Mouse (Mus musculus) heart, embryonic 13.5 days (tissue): Measurements from ENCODE around the gene Pak1ip1. TPM values are rescaled to one million over a fixed set of nuclear protein-coding genes. Genes with fewer than 3 reads are reported as not detected.
A peak's percentile ranks its signal among the peaks of the same experiment; 100 is the strongest.
"Not testable (repeated sequence)": the region's sequence is repeated elsewhere in the genome, so short reads cannot be mapped to it uniquely, and the experiment has no call there.

Experiments
- ATAC-seq: fragments of 200-750 bp; cut with Nextera tagmentation; 2 replicates; pipeline ENCODE4 v1.8.0; 2017; ENCODE audit warnings: moderate TSS enrichment; ENCODE audit not compliant: insufficient number of reproducible peaks, low FRiP score, low TSS enrichment; ENCODE audit errors: extremely low read depth
- H3K27ac ChIP-seq: fragments of 300-500 bp; sonication (generic); replicated peaks from 2 replicates; pipeline ENCODE4 v1.5.1; 2015; ENCODE audit warnings: moderate library complexity, mild to moderate bottlenecking, inconsistent platforms
- H3K27me3 ChIP-seq: fragments of 300-500 bp; sonication (generic); replicated peaks from 2 replicates; pipeline ENCODE4 v1.6.1; 2015; ENCODE audit warnings: mild to moderate bottlenecking, inconsistent platforms
- H3K36me3 ChIP-seq: fragments of 300-500 bp; sonication (generic); 2 replicates; pipeline ENCODE4 v1.6.1; 2015; ENCODE audit warnings: mild to moderate bottlenecking, inconsistent platforms
- H3K4me1 ChIP-seq: fragments of 300-500 bp; sonication (generic); 2 replicates; pipeline ENCODE4 v1.6.1; 2015; ENCODE audit warnings: inconsistent platforms
- H3K4me2 ChIP-seq: fragments of 300-500 bp; sonication (generic); 2 replicates; pipeline ENCODE4 v1.6.1; 2015; ENCODE audit warnings: inconsistent platforms, mild to moderate bottlenecking, moderate library complexity
- H3K4me3 ChIP-seq: fragments of 300-500 bp; sonication (generic); 2 replicates; pipeline ENCODE4 v1.5.1; 2015; ENCODE audit warnings: moderate library complexity, mild to moderate bottlenecking, inconsistent platforms
- H3K9ac ChIP-seq: fragments of 300-500 bp; sonication (generic); 2 replicates; pipeline ENCODE4 v1.6.1; 2015; ENCODE audit warnings: inconsistent platforms, mild to moderate bottlenecking, moderate library complexity
- H3K9me3 ChIP-seq: fragments of 300-500 bp; sonication (generic); 2 replicates; pipeline ENCODE4 v1.6.1; 2016; ENCODE audit warnings: inconsistent platforms
- WGBS: fragments of 180-500 bp; shearing (Covaris S2); methylation state at CpG from one replicate; pipeline ENCODE4 v1.1.7; 2015; ENCODE audit warnings: mixed read lengths; 5-methylcytosine and 5-hydroxymethylcytosine counted together
- polyA plus RNA-seq: library from polyadenylated mRNA; unstranded; fragments of >200 nt; fragmentation: Nextera tagmentation; extraction: Ambion mirVana; gene quantifications from 2 replicates; pipeline ENCODE4 v1.2.1, GENCODE M21; 2015

The Pak1ip1 gene
- polyA plus RNA-seq, 1 experiment from 2014 or later = 47.4 TPM

DNA sequence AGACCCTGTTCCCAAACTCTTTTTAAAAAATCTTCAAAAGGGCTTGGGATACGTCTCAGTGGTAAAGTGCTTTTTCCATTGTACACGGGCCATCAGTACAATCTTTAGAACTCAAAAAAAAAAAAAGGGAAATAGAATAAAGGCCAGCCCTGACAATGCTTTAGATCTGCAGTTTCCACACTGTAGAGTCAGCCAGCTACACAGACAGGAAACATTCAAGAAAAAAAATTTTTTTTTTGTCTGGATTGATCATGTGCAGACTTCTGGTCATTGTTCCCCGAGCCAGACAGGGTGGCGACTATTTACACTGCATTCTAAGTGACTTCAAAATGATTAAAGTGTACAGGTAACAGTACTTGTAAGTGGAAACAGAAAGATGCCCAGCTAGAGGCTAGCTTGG lies 22.2 kb upstream of the Pak1ip1 start:
- no peak overlapping the region for H3K9ac ChIP-seq
- no peaks in the 10 kb centered on the region for H3K36me3 ChIP-seq
- peak overlapping the region; percentile 74 for H3K27ac ChIP-seq
- ATAC-seq = no peak
- 57% methylated on average over 4 of the region's 4 CpGs for WGBS
- H3K9me3 ChIP-seq = no peaks in the 10 kb centered on the region
- no peak overlapping the region for H3K4me2 ChIP-seq
- H3K4me1 ChIP-seq = no peaks in the 10 kb centered on the region
- no peaks in the 10 kb centered on the region for H3K27me3 ChIP-seq
- no peak overlapping the region for H3K4me3 ChIP-seq

DNA sequence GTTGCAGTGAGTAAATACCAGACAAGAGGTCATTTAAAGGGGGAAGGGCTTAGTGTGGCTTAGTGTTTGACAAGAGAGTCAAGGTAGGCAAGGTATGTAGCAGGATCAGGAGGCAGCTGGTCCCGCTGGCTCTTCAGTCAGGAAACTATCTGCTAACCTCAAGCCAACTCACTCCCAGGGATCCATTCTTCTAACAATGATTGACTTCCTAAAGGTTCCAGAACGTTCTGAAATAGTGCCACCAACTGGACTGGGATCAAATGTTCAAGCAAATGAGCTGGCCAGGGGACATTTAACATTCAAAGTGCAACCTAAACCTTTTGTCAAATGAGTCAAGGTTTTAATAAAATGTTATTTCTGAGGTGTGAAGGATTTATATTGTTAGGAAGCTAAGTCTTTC lies 21.5 kb upstream of the Pak1ip1 start:
- ATAC-seq = no peak
- Histone ChIP-seq H3K27ac (peak overlapping the region; percentile 74), H3K9ac (no peak overlapping the region), H3K4me2 (no peak overlapping the region), H3K4me1 (no peaks in the 10 kb centered on the region), H3K4me3 (no peak overlapping the region), H3K9me3 (no peaks in the 10 kb centered on the region), H3K36me3 (no peaks in the 10 kb centered on the region), H3K27me3 (no peaks in the 10 kb centered on the region)
- 42% methylated on average over 2 of the region's 2 CpGs for WGBS

DNA sequence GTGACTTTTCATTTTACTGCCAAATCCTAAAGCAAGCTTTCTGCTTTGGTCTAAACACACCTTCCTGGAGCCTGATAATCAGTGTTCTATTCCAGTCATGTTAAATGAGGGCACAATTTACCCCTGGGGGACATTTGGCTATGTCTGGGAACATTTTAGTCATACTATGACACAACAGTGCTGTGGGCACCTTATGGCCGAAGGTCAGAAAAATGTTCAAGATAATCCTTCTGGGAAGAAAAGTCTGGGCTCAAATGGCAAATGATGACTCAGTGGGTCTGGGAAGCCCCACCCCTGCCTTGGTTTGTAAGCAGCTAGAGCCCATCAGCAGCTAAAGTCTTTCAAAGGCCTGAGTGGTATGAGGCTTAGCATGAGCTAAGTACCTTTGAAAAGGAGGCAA lies 18.1 kb upstream of the Pak1ip1 start:
- H3K4me3 ChIP-seq = no peak overlapping the region
- H3K9me3 ChIP-seq = no peaks in the 10 kb centered on the region
- H3K9ac ChIP-seq = no peak overlapping the region
- no peaks in the 10 kb centered on the region for H3K4me1 ChIP-seq
- 70% methylated on average over 1 of the region's 1 CpGs for WGBS
- H3K4me2 ChIP-seq = no peak overlapping the region
- no peaks in the 10 kb centered on the region for H3K36me3 ChIP-seq
- no peak for ATAC-seq
- no peaks in the 10 kb centered on the region for H3K27me3 ChIP-seq
- no peak overlapping the region for H3K27ac ChIP-seq

DNA sequence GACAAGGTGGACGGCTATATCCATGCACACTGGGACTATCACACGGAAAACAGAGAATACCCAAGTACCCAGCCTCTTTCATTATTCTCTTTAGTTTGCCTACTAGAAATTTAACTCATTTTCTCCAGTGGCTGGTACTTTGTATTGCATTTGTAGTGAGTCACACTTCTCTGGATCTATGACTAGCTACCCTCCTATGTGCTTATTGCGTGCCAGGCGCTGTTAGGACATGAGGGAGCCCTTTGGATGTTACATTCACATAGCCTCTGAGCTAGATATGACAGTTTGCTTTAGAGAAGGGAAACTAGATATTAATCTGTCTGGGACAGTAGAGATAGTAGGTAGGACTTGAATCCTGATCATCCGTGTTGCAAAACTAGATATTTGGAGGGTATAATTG lies 14.7 kb upstream of the Pak1ip1 start:
- WGBS = 84% methylated on average over 5 of the region's 5 CpGs
- H3K36me3 ChIP-seq = no peaks in the 10 kb centered on the region
- H3K27ac ChIP-seq = no peak overlapping the region
- H3K27me3 ChIP-seq = no peaks in the 10 kb centered on the region
- H3K9me3 ChIP-seq = no peaks in the 10 kb centered on the region
- no peak for ATAC-seq
- H3K4me2 ChIP-seq = no peak overlapping the region
- no peak overlapping the region for H3K9ac ChIP-seq
- H3K4me1 ChIP-seq = no peaks in the 10 kb centered on the region
- H3K4me3 ChIP-seq = no peak overlapping the region

DNA sequence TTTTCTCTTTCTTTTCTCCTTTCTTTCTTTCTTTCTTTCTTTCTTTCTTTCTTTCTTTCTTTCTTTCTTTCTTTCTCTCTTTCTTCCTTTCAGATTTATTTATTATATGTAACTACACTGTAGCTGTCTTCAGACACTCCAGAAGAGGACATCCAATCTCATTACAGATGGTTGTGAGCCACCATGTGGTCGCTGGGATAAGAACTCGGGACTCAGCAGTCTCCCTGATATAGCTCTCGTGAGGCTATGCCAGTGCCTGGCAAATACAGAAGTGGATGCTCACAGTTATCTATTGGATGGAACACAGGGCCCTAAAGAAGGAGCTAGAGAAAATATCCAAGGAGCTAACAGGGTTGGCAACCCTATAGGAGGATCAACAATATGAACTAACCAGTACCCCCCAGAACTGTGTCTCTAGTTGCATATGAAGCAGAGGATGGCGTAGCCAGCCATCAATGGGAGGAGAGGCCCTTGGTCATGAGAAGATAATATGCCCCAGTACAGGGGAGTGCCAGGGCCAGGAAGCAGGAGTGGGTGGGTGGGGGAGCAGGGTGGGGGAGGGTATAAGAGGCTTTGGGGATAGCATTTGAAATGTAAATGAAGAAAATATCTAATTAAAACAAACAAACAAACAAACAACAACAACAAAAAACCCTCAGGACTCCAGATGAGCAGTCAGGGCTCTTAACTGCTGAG lies 13.1 kb upstream of the Pak1ip1 start:
- not testable (repeated sequence) for H3K27ac ChIP-seq, H3K9me3 ChIP-seq, H3K4me2 ChIP-seq, ATAC-seq, H3K9ac ChIP-seq, H3K36me3 ChIP-seq, H3K27me3 ChIP-seq, H3K4me3 ChIP-seq, H3K4me1 ChIP-seq
- WGBS = 57% methylated on average over 4 of the region's 4 CpGs

DNA sequence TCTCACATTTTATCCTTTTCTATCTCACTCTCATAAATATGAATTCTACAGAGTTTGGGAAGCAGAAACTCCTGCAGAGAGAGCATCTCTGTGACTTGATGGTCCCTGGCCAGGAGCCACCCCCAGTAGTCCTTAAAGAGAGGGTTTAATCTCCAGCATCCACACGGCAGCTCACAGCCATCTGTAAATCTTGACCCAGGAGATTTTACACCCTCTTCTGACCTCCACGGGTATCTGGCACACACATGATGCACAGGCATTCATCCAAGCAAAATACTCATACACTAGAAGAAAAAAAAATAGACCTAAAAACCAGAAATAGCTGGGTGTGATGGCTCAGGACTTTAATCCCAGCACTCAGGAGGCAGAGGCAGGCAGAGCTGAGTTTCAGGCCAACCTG lies 12.4 kb upstream of the Pak1ip1 start:
- no peaks in the 10 kb centered on the region for H3K36me3 ChIP-seq
- no peak overlapping the region for H3K4me2 ChIP-seq
- no peak for ATAC-seq
- 43% methylated on average over 2 of the region's 2 CpGs for WGBS
- H3K27me3 ChIP-seq = no peaks in the 10 kb centered on the region
- no peak overlapping the region for H3K27ac ChIP-seq
- no peak overlapping the region for H3K9ac ChIP-seq
- no peak overlapping the region for H3K4me3 ChIP-seq
- H3K9me3 ChIP-seq = no peaks in the 10 kb centered on the region
- no peaks in the 10 kb centered on the region for H3K4me1 ChIP-seq

DNA sequence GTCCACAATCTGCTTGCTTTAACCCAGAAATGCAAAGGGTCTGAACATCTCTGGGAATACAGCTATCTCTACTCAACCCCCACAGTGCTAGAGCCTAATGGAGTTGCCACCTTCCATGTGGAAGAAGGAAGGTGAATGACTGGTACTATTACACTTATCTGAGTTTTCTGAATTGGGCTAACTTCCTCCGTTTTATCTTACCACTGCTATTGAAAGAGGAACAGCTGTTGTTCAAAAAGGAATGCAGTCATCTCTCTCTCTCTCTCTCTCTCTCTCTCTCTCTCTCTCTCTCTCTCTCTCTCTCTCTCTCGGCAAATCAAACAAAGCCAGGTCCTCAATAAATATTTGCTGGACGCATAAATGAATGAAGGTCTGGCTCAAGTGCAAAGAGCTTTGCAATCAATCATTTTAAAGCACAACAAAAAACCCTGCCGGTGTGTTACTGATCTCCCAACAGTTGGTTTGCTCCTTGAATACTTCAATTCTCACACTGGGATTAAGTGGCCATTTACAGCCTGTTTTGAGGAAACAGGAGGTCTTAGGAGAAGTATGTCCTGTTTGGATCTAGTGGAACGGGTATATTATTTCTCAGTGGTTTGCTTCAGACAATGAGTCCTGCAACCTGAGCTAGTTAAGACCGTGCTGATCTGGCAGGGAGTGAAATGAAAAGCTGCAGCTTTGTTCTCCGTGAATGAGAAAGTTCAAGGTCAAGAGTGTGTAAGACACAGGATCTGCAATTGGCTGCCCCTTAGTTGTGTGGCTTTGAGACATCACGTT lies 6.1 kb upstream of the Pak1ip1 start:
- Histone ChIP-seq H3K9ac (peak overlapping the region; percentile 52; the same call in 1 of the 2 replicates), H3K4me3 (no peak overlapping the region), H3K9me3 (no peaks in the 10 kb centered on the region), H3K36me3 (no peaks in the 10 kb centered on the region), H3K4me2 (peak overlapping the region; percentile 30), H3K27ac (peak overlapping the region; percentile 56), H3K4me1 (peaks cover 15% of the 10 kb centered on the region), H3K27me3 (no peaks in the 10 kb centered on the region)
- ATAC-seq = no peak
- WGBS = 26% methylated on average over 8 of the region's 8 CpGs

DNA sequence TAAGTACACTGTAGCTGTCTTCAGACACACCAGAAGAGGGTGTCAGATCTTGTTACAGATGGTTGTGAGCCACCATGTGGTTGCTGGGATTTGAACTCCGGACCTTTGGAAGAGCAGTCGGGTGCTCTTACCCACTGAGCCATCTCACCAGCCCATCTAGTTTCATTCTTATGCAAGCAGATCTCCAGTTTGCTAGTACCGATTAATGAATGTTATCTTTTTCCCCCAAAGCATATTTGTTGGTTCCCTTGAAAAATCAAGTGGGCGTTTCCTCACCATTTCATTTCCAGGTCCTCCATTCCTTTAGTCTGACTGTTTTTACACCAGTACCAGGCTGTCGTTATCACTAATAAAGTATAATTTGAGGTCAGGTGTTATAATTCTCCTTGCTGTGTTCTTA lies 2.3 kb upstream of the Pak1ip1 start:
- ATAC-seq = not testable (repeated sequence)
- 80% methylated on average over 5 of the region's 5 CpGs for WGBS

DNA sequence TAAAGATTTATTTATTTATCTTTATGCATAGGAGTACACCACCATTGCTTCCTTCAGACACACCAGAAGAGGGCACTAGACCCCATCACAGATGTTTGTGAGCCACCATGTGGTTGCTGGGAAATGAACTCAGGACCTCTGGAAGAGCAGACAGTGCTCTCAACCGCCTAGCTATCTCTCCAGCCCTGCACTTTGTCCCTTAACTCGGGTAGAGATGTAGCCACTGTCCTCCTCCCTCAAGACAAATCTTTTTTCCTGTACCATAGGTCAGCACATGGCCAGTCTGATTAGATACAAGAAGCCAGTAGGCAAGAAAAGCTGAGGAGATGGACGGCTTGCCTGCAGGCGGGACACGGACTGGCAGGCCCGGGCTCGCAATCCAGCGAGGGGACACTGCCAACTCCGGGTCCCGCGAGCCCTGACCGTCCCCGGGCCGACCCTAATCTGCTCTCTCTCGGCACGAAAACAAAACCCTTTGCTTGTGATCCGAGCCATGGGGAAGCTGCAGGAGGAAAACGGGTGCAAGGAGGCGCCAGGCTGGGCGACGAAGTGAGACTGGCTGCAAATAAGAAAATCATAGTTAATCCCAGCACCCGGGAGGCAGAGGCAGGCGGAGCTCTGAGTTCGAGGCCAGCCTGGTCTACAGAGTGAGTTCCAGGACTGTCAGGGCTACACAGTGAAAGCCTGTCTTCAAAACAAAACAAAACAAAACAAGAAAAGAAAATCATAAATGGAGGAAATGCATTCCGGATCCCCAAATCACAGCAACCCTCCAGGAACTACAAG lies 490 bp upstream of the Pak1ip1 start:
- no peak for ATAC-seq
- Histone ChIP-seq H3K4me3 (peak overlapping the region; percentile 90), H3K27me3 (no peaks in the 10 kb centered on the region), H3K9me3 (no peaks in the 10 kb centered on the region), H3K4me2 (peak overlapping the region; percentile 89), H3K27ac (peak overlapping the region; percentile 98), H3K4me1 (peaks cover 19% of the 10 kb centered on the region), H3K36me3 (peaks cover 15% of the 10 kb centered on the region), H3K9ac (peak overlapping the region; percentile 92)
- WGBS = under 1% methylated on average over 25 of the region's 25 CpGs

More for the DNA sequence above, 2.3 kb upstream of the Pak1ip1 start:
- not testable (repeated sequence) for H3K9me3 ChIP-seq, H3K4me2 ChIP-seq, H3K9ac ChIP-seq, H3K36me3 ChIP-seq, H3K27ac ChIP-seq, H3K4me3 ChIP-seq, H3K27me3 ChIP-seq
- H3K4me1 ChIP-seq = peaks cover 31% of the 10 kb centered on the region

DNA sequence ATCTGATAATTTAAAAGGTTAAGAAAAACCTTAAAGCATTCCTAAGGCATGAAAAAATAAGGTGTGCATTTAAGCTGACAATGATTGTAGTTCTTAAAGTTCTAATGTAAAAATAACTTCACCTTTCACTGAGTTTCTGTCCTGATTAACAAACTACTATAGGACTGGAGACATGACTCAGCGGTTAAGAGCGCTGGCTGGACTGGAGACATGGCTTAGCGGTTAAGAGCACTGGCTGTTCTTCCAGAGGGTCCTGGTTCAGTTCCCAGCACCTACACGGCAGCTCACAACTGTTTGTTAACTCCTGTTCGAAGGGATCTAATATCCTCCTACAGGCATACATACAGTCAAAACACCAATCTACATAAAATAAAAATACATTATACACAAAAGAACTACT lies 1.2 kb downstream of the Pak1ip1 start:
- Histone ChIP-seq H3K27me3 (no peaks in the 10 kb centered on the region), H3K9me3 (no peaks in the 10 kb centered on the region), H3K9ac (0 out of 2 replicates have a peak overlapping the region, but pooled peaks have one; percentile 17), H3K4me1 (peaks cover 19% of the 10 kb centered on the region), H3K36me3 (peaks cover 32% of the 10 kb centered on the region), H3K27ac (no peak overlapping the region), H3K4me3 (peak overlapping the region; percentile 90), H3K4me2 (peak overlapping the region; percentile 89)
- 77% methylated on average over 5 of the region's 5 CpGs for WGBS
- ATAC-seq = no peak

DNA sequence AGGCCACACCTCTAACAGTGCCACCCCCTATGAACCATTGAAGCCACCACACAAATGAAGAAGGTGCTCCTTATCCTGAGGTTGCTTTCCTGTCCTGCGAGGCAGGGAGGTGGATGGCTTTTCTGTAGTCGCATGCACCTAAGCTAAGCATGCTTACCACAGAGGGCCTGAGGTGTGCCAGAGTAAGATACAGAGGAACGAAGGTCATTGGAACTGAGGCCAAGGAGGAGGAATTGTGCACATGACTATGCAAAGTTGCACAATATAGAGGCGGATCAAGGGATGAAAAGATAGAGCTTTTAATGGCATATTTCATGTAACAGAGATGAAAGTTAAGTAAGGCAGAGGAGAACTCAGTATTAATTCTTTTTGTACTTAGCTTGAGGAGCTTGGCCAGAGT lies 5.4 kb downstream of the Pak1ip1 start:
- no peaks in the 10 kb centered on the region for H3K9me3 ChIP-seq
- H3K4me3 ChIP-seq = no peak overlapping the region
- ATAC-seq = no peak
- H3K4me1 ChIP-seq = peaks cover 11% of the 10 kb centered on the region
- H3K4me2 ChIP-seq = no peak overlapping the region
- 89% methylated on average over 4 of the region's 4 CpGs for WGBS
- no peaks in the 10 kb centered on the region for H3K27me3 ChIP-seq
- H3K27ac ChIP-seq = no peak overlapping the region
- H3K36me3 ChIP-seq = peaks cover 74% of the 10 kb centered on the region
- H3K9ac ChIP-seq = no peak overlapping the region
